Mouse (Mus musculus) E14TG2a.4 (cell line): ENCODE data around the gene Acaa1a.

ENCODE experiments used
- H3K27me3 ChIP-seq: 2 replicates; pipeline ENCODE4 v1.6.1; 2014; ENCODE audit warnings: low read length, control low read depth; ENCODE audit not compliant: insufficient read depth
- H3K36me3 ChIP-seq: 2 replicates; pipeline ENCODE4 v1.6.1; 2014; ENCODE audit warnings: low read length, control low read depth; ENCODE audit not compliant: insufficient read depth
- H3K4me1 ChIP-seq: replicated peaks from 2 replicates; pipeline ENCODE4 v1.6.1; 2014; ENCODE audit warnings: low read depth, low read length, control low read depth
- H3K4me3 ChIP-seq: replicated peaks from 2 replicates; pipeline ENCODE4 v1.5.1; 2014; ENCODE audit warnings: mild to moderate bottlenecking, low read length
- H3K9me3 ChIP-seq: 2 replicates; pipeline ENCODE4 v1.6.1; 2014; ENCODE audit warnings: low read length, control low read depth
- CTCF ChIP-seq: conservative IDR thresholded peaks from 2 replicates; pipeline ENCODE4 v1.5.1; 2014; ENCODE audit warnings: low read length
- NANOG ChIP-seq: IDR thresholded peaks from 2 replicates; pipeline ENCODE4 v1.6.1; 2014; ENCODE audit warnings: borderline replicate concordance, low read length, mixed read lengths
- POU5F1 ChIP-seq: IDR thresholded peaks from 2 replicates; pipeline ENCODE4 v1.6.1; 2014; ENCODE audit warnings: low read length, borderline replicate concordance

Gene Acaa1a

DNA sequence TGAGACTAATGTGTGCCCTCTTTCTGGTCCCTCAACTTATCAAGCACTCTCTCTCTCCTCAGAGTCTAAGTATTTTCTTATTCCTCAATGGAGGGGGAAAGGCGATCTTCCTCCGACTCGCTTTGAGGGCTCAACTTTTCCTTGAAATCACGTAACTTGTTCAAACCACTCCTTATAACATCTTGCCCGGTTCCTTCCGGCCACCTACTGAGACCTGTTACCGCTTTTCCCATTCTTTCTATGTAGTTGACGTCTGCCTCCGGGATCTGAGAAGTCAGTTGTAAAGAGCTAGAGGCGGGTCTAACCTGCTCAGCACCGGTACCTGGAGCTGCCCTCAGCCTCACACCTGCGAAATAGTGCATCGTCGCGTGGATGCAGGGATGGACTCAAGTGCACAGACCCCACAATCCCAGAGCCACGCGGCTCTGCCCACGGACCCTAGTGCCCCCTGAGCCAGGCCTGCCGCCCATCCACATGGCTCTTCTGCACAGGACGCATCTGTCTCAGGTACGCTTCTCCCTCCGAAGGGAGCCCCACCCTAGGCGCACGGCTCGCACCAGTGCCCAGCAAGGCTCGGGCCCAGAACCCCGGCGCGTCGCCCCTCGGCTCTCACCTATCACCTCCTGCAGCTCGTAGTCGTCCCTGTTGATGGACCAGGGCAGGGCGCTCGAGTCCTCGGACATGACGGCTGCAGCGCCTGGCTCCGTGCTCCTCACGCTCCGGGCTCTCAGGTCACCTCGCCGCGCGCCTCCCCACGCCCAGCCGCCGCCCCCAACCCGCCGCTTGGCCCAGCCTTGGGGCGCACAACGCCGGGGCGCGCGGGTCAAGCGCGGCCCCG, 17.9 kb upstream of the Acaa1a start:
- H3K27me3 ChIP-seq = no peaks in the 10 kb centered on the region
- H3K9me3 ChIP-seq = no peaks in the 10 kb centered on the region
- no peak for TF ChIP-seq CTCF
- H3K36me3 ChIP-seq = peaks cover 25% of the 10 kb centered on the region
- H3K4me3 ChIP-seq = peak overlapping the region; percentile 99
- H3K4me1 ChIP-seq = peaks cover 48% of the 10 kb centered on the region

DNA sequence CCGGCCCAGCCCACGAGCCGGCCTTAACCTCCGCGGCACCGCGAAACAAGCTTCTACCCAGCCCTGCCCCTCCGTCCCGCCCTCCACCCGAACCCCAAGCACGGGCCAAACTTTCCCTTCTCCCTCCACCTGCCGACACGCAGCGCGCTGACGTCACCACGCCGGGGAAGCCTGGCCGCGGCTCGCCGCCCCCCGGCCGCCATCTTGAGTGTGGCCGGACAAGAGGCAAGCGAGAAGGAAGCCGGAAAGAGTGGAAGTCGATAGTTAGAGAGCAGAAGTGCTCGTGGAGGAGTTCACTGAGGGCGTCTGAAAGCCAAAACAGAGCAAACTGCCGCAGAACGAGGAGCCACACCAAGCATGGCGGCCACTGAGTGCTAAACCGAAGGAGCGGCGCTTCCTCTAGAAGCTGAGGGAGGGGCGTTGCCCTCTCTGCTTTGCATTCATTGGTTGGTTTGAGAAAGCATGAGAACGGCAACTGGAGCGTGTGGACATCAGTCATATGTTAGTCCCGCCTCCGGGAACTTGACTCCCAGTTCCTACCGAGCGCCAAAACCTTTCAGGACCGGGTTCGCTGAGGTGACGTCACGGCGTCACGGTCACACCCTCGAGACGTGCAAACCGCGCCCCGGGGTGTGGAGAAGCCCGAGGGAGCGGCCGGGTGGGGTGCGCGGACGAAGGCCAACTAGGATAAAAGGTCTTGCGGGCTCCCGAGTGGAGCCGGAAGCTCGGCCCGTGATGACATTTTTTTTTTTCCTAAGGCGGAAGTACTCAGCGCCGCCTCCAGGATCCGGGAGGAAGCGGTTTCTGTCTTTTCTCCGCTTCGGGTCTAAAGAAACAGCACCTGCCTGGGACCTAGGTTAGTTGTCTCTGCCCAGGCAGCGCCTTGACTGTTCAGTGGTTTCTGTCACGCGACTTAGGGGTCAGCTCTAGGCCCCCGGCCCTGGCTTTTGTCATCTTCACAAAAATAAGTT, 16.9 kb upstream of the Acaa1a start, which contains the start of gene Oxsr1:
Oxsr1 (minus strand) TSS at position 139 of the 971 bp plus-strand sequence.
- H3K36me3 ChIP-seq = peaks cover 24% of the 10 kb centered on the region
- no peaks in the 10 kb centered on the region for H3K27me3 ChIP-seq
- peaks cover 41% of the 10 kb centered on the region for H3K4me1 ChIP-seq
- peak within 1 kb of the TSS; percentile 99 for H3K4me3 ChIP-seq
- no peaks in the 10 kb centered on the region for H3K9me3 ChIP-seq
- TF ChIP-seq POU5F1 (no peak), NANOG (no peak), CTCF (peak; percentile 46)

DNA sequence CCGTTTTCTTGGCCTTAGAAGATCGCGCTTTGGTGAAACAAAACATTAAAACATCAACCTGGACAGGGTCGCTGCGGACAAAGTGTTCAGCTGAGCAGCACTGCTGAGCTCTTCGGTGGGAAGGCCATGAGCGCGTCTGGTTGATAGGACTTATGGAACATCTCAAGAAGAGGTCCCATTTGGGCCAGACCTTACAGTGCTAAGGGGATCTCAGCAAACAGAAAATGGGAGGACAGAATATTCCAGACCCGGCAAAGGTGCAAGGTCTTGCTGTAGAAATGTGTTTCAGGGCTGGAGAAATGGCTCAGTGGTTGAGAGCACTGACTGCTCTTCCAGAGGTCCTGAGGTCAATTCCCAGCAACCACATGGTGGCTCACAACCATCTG, 16.2 kb upstream of the Acaa1a start:
- TF ChIP-seq NANOG (no peak), CTCF (no peak), POU5F1 (no peak)
- H3K36me3 ChIP-seq = peaks cover 18% of the 10 kb centered on the region
- H3K4me3 ChIP-seq = peak overlapping the region; percentile 99
- no peaks in the 10 kb centered on the region for H3K9me3 ChIP-seq
- H3K27me3 ChIP-seq = no peaks in the 10 kb centered on the region
- peaks cover 39% of the 10 kb centered on the region for H3K4me1 ChIP-seq

DNA sequence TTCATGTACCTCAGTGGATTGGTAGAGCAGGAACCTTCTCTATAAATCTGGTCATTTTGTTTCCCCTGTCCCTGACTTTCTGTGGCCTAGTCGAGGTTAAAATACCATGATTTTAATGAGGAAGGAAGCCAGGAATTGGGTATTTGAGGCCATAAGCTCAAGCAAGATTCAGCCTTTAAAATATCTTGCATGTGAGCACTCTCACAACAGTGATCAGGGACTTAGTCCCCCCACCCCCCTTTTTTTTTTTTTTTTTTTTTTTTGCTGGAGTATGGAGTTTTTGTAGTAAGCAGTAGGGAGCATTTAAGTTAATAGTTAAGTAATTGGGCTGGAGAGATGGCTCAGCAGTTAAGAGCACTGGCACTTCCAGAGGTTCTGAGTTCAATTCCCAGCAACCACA, 15.3 kb upstream of the Acaa1a start:
- Histone ChIP-seq H3K27me3 (no peaks in the 10 kb centered on the region), H3K4me1 (peaks cover 30% of the 10 kb centered on the region), H3K36me3 (peaks cover 10% of the 10 kb centered on the region), H3K9me3 (no peaks in the 10 kb centered on the region), H3K4me3 (peak overlapping the region; percentile 99)
- no peak for TF ChIP-seq POU5F1
- no peak for TF ChIP-seq CTCF
- TF ChIP-seq NANOG = no peak

DNA sequence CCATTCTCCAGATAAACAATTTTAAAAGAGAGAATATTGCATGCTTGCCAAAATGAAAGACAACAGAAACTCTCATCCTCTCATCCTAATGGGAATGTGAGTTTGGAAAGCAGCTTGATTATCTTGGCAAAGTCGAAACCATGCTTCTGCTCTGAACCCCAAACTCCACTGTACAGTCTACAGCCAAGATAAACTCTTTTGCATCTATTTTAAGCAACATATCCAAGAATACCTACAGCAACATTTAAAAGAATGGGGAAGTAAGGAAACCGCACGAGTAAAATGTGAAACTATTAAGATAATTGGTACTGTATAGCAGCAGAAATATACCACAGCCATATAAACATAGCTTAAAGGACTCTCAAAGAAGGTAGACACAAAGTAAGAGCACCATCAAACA, 11.0 kb upstream of the Acaa1a start:
- no peaks in the 10 kb centered on the region for H3K9me3 ChIP-seq
- TF ChIP-seq CTCF = no peak
- TF ChIP-seq NANOG = no peak
- TF ChIP-seq POU5F1 = no peak
- peaks cover 12% of the 10 kb centered on the region; the same call in 1 of the 2 replicates for H3K27me3 ChIP-seq
- H3K36me3 ChIP-seq = no peaks in the 10 kb centered on the region
- H3K4me3 ChIP-seq = no peak overlapping the region
- peaks cover 14% of the 10 kb centered on the region for H3K4me1 ChIP-seq

DNA sequence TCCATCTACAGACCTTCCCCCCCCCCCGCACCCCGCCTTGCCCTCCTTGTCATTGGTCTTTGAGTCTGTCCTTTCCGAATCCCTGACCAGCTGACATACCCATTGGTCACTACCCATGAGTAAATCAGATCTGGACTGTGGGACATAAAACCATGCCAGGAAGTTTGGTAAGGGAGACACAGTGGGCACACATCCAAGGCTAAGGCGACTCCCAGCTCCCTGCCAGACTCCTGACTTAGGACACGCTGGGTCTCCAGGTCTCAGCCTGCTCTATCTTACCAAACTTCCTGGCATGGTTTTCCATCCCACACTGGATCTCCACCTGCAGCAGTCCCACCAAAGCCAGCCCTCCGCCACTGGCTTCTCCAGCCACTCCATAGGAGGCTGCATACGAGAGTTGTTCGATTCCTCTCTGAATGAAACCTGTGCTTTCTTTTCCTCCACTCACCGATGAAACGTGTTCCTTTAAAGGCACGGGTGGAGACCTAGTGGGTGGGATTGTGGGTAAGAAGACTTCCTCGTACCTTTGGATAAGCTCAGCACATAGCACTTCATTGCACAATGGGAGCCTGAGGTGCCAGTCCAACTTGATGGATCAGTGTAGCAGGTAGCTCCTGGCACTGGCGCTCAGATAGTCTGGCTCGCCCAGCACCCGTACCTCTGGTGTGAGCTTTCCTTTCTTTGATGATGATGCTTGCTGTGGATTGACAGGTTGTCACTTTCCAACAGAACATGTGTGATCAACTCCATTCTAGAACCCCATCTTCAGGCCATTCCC, 9.1 kb upstream of the Acaa1a start:
- Histone ChIP-seq H3K36me3 (no peaks in the 10 kb centered on the region), H3K4me3 (no peak overlapping the region), H3K27me3 (peaks cover 12% of the 10 kb centered on the region; the same call in 1 of the 2 replicates), H3K9me3 (no peaks in the 10 kb centered on the region), H3K4me1 (peaks cover 11% of the 10 kb centered on the region)
- no peak for TF ChIP-seq NANOG
- no peak for TF ChIP-seq POU5F1
- no peak for TF ChIP-seq CTCF

DNA sequence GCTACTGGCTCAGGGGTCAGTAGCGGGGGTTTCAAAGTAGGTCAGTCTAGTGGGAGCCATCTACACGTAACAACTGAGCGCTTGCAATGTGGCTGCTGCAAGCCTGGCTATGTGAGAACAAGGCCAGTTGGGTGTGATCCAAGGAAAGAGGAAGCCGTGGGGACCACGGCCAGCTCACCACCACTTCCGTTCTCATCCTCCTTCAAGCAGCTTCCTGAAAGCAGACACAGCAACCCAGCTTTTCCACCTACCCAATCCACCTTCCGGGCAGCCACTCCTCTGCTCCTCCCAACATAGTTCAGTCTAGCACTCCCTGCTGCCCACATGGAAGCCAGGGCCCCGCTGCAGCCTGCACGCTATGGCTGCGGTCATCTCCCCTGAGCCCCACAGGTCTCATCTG, 5.2 kb upstream of the Acaa1a start:
- TF ChIP-seq NANOG = no peak
- no peak for TF ChIP-seq CTCF
- no peak for TF ChIP-seq POU5F1
- Histone ChIP-seq H3K4me3 (no peak overlapping the region), H3K27me3 (peaks cover 23% of the 10 kb centered on the region), H3K36me3 (peaks cover 12% of the 10 kb centered on the region; the same call in 1 of the 2 replicates), H3K4me1 (peaks cover 17% of the 10 kb centered on the region), H3K9me3 (no peaks in the 10 kb centered on the region)
